Comparison of ENCODE assay signal across 8 mouse cellular contexts in genomic region chr13:23571504-23572217, GRCm38 (mm10). TPM values are rescaled to one million over a fixed set of nuclear protein-coding genes. Genes with fewer than 3 reads are reported as not detected.
DNase-seq lines count a peak whose midpoint lies in the region; ATAC-seq and TF ChIP-seq lines count a peak whose summit lies in the region.
"Not testable (repeated sequence)": the region's sequence is repeated elsewhere in the genome, so short reads cannot be mapped to it uniquely, and the experiment has no call there.

No protein-coding gene starts in this region.

- peak overlapping the region; percentile 67 for H3K4me2 ChIP-seq in forebrain, postnatal 0 days (ENCODE audit: low read depth)
- peak overlapping the region; percentile 67 for H3K4me2 ChIP-seq in hindbrain, embryonic 14.5 days (replicated peaks)
- H3K4me2 ChIP-seq in lung, embryonic 15.5 days: peak overlapping the region; percentile 67
- peak overlapping the region; percentile 64 for H3K4me2 ChIP-seq in neural tube, embryonic 11.5 days (ENCODE audit: low read depth)

- 1% methylated on average over 13 of the region's 34 CpGs for WGBS in forebrain, postnatal 0 days
- 1% methylated on average over 11 of the region's 34 CpGs for WGBS in hindbrain, embryonic 14.5 days
- WGBS in limb, embryonic 10.5 days: under 1% methylated on average over 16 of the region's 34 CpGs
- WGBS in lung, embryonic 15.5 days: 0% methylated on average over 17 of the region's 34 CpGs
- under 1% methylated on average over 8 of the region's 34 CpGs for WGBS in neural tube, embryonic 11.5 days

- not testable (repeated sequence) for ATAC-seq in forebrain, postnatal 0 days; hindbrain, embryonic 14.5 days (ENCODE audit: low FRiP score); lung, embryonic 15.5 days (ENCODE audit: borderline replicate concordance, extremely low read depth, low FRiP score, low TSS enrichment)
- ATAC-seq in neural tube, embryonic 11.5 days (ENCODE audit: insufficient read depth, low FRiP score, low TSS enrichment): peak; percentile 5

- not testable (repeated sequence) for H3K9me3 ChIP-seq in ES-E14 (ENCODE audit: control insufficient read depth, insufficient read depth, low read depth, low read length); forebrain, postnatal 0 days (ENCODE audit: low read length); hindbrain, embryonic 14.5 days (ENCODE audit: control insufficient read depth, low read length); limb, embryonic 10.5 days (replicated peaks); lung, embryonic 15.5 days; neural tube, embryonic 11.5 days (ENCODE audit: control insufficient read depth, low read length)

- not testable (repeated sequence) for H3K36me3 ChIP-seq in ES-E14 (ENCODE audit: control insufficient read depth, insufficient read depth, low read length, poor library complexity, severe bottlenecking); forebrain, postnatal 0 days (ENCODE audit: insufficient read depth); hindbrain, embryonic 14.5 days (replicated peaks; ENCODE audit: control insufficient read depth, insufficient read depth); limb, embryonic 10.5 days; lung, embryonic 15.5 days; neural tube, embryonic 11.5 days (ENCODE audit: control insufficient read depth, insufficient read depth, low read length)

- H3K9ac ChIP-seq in ES-E14 (ENCODE audit: insufficient read depth, low read depth, low read length, poor library complexity, severe bottlenecking): peak overlapping the region; percentile 65
- H3K9ac ChIP-seq in forebrain, postnatal 0 days: peak overlapping the region; percentile 53
- peak overlapping the region; percentile 63 for H3K9ac ChIP-seq in hindbrain, embryonic 14.5 days
- H3K9ac ChIP-seq in lung, embryonic 15.5 days: peak overlapping the region; percentile 63
- peak overlapping the region; percentile 77 for H3K9ac ChIP-seq in neural tube, embryonic 11.5 days (ENCODE audit: low read length)

- DNase-seq in ES-E14 (ENCODE audit: low read depth, low spot score); limb, embryonic 10.5 days (ENCODE audit: low spot score): not testable (repeated sequence)
- DNase-seq in embryo, embryonic 9.5 days (ENCODE audit: extremely low spot score): peak; percentile 75
- DNase-seq in forebrain, postnatal 0 days: peak; percentile 51
- peak; percentile 51 for DNase-seq in hindbrain, embryonic 14.5 days (ENCODE audit: low spot score)
- DNase-seq in neural tube, embryonic 11.5 days (ENCODE audit: low spot score): peak; percentile 40
- peak; percentile 24 for DNase-seq in thymus, postnatal 14 days

- H3K4me3 ChIP-seq in ES-E14 (ENCODE audit: insufficient read depth in 1 of 2, low read depth in 1 of 2, low read length in 2 of 2, poor library complexity in 1 of 2, severe bottlenecking in 1 of 2): peak overlapping the region; percentile 27 to 66
- H3K4me3 ChIP-seq in forebrain, postnatal 0 days (ENCODE audit: low read depth, low read length): peak overlapping the region; percentile 36
- H3K4me3 ChIP-seq in hindbrain, embryonic 14.5 days (replicated peaks; ENCODE audit: low read length): peak overlapping the region; percentile 32
- peak overlapping the region; percentile 54 for H3K4me3 ChIP-seq in limb, embryonic 10.5 days
- peak overlapping the region; percentile 47 for H3K4me3 ChIP-seq in lung, embryonic 15.5 days
- peak overlapping the region; percentile 45 for H3K4me3 ChIP-seq in neural tube, embryonic 11.5 days (ENCODE audit: low read depth, low read length)

- peak overlapping the region; percentile 77 for H3K27ac ChIP-seq in ES-E14 (ENCODE audit: insufficient read depth, low read depth, low read length, poor library complexity, severe bottlenecking)
- H3K27ac ChIP-seq in forebrain, postnatal 0 days (ENCODE audit: low read depth, low read length): peak overlapping the region; percentile 93
- peak overlapping the region; percentile 85 for H3K27ac ChIP-seq in hindbrain, embryonic 14.5 days
- peak overlapping the region; percentile 90 for H3K27ac ChIP-seq in limb, embryonic 10.5 days
- peak overlapping the region; percentile 98 for H3K27ac ChIP-seq in lung, embryonic 15.5 days
- peak overlapping the region; percentile 93 for H3K27ac ChIP-seq in neural tube, embryonic 11.5 days (ENCODE audit: low read depth, low read length)

- not testable (repeated sequence) for H3K27me3 ChIP-seq in forebrain, postnatal 0 days (ENCODE audit: insufficient read depth, low read length); hindbrain, embryonic 14.5 days (ENCODE audit: control insufficient read depth, insufficient read depth, low read length); limb, embryonic 10.5 days (ENCODE audit: low read depth, poor library complexity, severe bottlenecking); lung, embryonic 15.5 days; neural tube, embryonic 11.5 days (ENCODE audit: control insufficient read depth, insufficient read depth, low read length)

- in situ Hi-C loops in ES-E14 (cut with MboI; ENCODE audit: low sequenced_read_pairs in 2 of 2, unreplicated experiment in 2 of 2): loop anchor here (25.0 kb wide), 2 partner anchors 1534 to 1834 kb away; partner anchors contain the start of genes Hist1h4j (in 2 of the 2), Hist1h2ag (in 1 of the 2), Hist1h2ah (in 1 of the 2) and Hist1h2bj (in 1 of the 2)

- TF ChIP-seq CTCF in forebrain, postnatal 0 days (IDR thresholded peaks at IDR 0.05; ENCODE audit: low read depth): not testable (repeated sequence)

- not testable (repeated sequence) for H3K4me1 ChIP-seq in ES-E14 (ENCODE audit: control insufficient read depth in 2 of 2, insufficient read depth in 2 of 2, low read length in 2 of 2, poor library complexity in 1 of 2); lung, embryonic 15.5 days; neural tube, embryonic 11.5 days (ENCODE audit: control insufficient read depth, insufficient read depth, low read length)
- H3K4me1 ChIP-seq in forebrain, postnatal 0 days (ENCODE audit: insufficient read depth): peaks cover 25% of the 10 kb centered on the region
- H3K4me1 ChIP-seq in hindbrain, embryonic 14.5 days (replicated peaks; ENCODE audit: control insufficient read depth, insufficient read depth, low read length): peaks cover 33% of the 10 kb centered on the region
- H3K4me1 ChIP-seq in limb, embryonic 10.5 days: peaks cover 18% of the 10 kb centered on the region

RNA-seq across cellular contexts. Expression of gene Hist1h2bg, which starts 0.5 kb away (rescaled TPM):
- 1,383 and 2,074 TPM in 2 replicates for total RNA-seq in ES-E14 (2012; rRNA removed)
- 367 and 594 TPM in 2 replicates for total RNA-seq in forebrain, postnatal 0 days (2014; rRNA removed)
- 3.0 and 3.6 TPM in 2 replicates for polyA plus RNA-seq in forebrain, postnatal 0 days (2015; fragmentation: Nextera tagmentation; extraction: Ambion mirVana)
- polyA plus RNA-seq in hindbrain, embryonic 14.5 days (2014; fragmentation: Nextera tagmentation; extraction: Ambion mirVana): 0.94 and 2.3 TPM in 2 replicates
- 7.3 and 8.1 TPM in 2 replicates for polyA plus RNA-seq in limb, embryonic 10.5 days (2016; fragmentation: Nextera tagmentation; extraction: Ambion mirVana)
- 14.5 and 17.7 TPM in 2 replicates for polyA plus RNA-seq in lung, embryonic 15.5 days (2015; fragmentation: Nextera tagmentation; extraction: Ambion mirVana)
- 6.9 and 10.2 TPM in 2 replicates for polyA plus RNA-seq in neural tube, embryonic 11.5 days (2014; fragmentation: Nextera tagmentation; extraction: Ambion mirVana)

RNA-seq across cellular contexts. Expression of gene Hist1h2ae, which starts 0.6 kb away (rescaled TPM):
- total RNA-seq in ES-E14 (2012; rRNA removed): 587 and 755 TPM in 2 replicates
- 111 TPM in 2 replicates for total RNA-seq in forebrain, postnatal 0 days (2014; rRNA removed)
- polyA plus RNA-seq in forebrain, postnatal 0 days (2015; fragmentation: Nextera tagmentation; extraction: Ambion mirVana): 12.5 and 23.0 TPM in 2 replicates
- polyA plus RNA-seq in hindbrain, embryonic 14.5 days (2014; fragmentation: Nextera tagmentation; extraction: Ambion mirVana): 21.8 and 22.5 TPM in 2 replicates
- polyA plus RNA-seq in limb, embryonic 10.5 days (2016; fragmentation: Nextera tagmentation; extraction: Ambion mirVana): 109 and 113 TPM in 2 replicates
- polyA plus RNA-seq in lung, embryonic 15.5 days (2015; fragmentation: Nextera tagmentation; extraction: Ambion mirVana): 143 and 164 TPM in 2 replicates
- polyA plus RNA-seq in neural tube, embryonic 11.5 days (2014; fragmentation: Nextera tagmentation; extraction: Ambion mirVana): 61.5 and 64.3 TPM in 2 replicates

RNA-seq across cellular contexts. Expression of gene Hist1h2bf, which starts 2.3 kb away (rescaled TPM):
- total RNA-seq in ES-E14 (2012; rRNA removed): 677 and 970 TPM in 2 replicates
- 226 and 289 TPM in 2 replicates for total RNA-seq in forebrain, postnatal 0 days (2014; rRNA removed)
- polyA plus RNA-seq in forebrain, postnatal 0 days (2015; fragmentation: Nextera tagmentation; extraction: Ambion mirVana): not detected in 2 replicates
- polyA plus RNA-seq in hindbrain, embryonic 14.5 days (2014; fragmentation: Nextera tagmentation; extraction: Ambion mirVana): 0.91 and 1.8 TPM in 2 replicates
- polyA plus RNA-seq in limb, embryonic 10.5 days (2016; fragmentation: Nextera tagmentation; extraction: Ambion mirVana): 2.4 and 3.5 TPM in 2 replicates
- 10.1 and 10.2 TPM in 2 replicates for polyA plus RNA-seq in lung, embryonic 15.5 days (2015; fragmentation: Nextera tagmentation; extraction: Ambion mirVana)
- 3.4 and 4.1 TPM in 2 replicates for polyA plus RNA-seq in neural tube, embryonic 11.5 days (2014; fragmentation: Nextera tagmentation; extraction: Ambion mirVana)

RNA-seq across cellular contexts. Expression of gene Hist1h2ad, which starts 2.5 kb away (rescaled TPM):
- total RNA-seq in ES-E14 (2012; rRNA removed): 1,000 and 1,148 TPM in 2 replicates
- total RNA-seq in forebrain, postnatal 0 days (2014; rRNA removed): 204 and 274 TPM in 2 replicates
- 0.78 TPM in 1 of 2 replicates, not detected in the other for polyA plus RNA-seq in forebrain, postnatal 0 days (2015; fragmentation: Nextera tagmentation; extraction: Ambion mirVana)
- 0.77 TPM in 1 of 2 replicates, not detected in the other for polyA plus RNA-seq in hindbrain, embryonic 14.5 days (2014; fragmentation: Nextera tagmentation; extraction: Ambion mirVana)
- 1.3 and 3.9 TPM in 2 replicates for polyA plus RNA-seq in limb, embryonic 10.5 days (2016; fragmentation: Nextera tagmentation; extraction: Ambion mirVana)
- 3.1 and 4.6 TPM in 2 replicates for polyA plus RNA-seq in lung, embryonic 15.5 days (2015; fragmentation: Nextera tagmentation; extraction: Ambion mirVana)
- 0.90 and 4.0 TPM in 2 replicates for polyA plus RNA-seq in neural tube, embryonic 11.5 days (2014; fragmentation: Nextera tagmentation; extraction: Ambion mirVana)

RNA-seq across cellular contexts. Expression of gene Hist1h3d, which starts 3.9 kb away (rescaled TPM):
- total RNA-seq in ES-E14 (2012; rRNA removed): 80.2 and 103 TPM in 2 replicates
- 73.0 and 78.9 TPM in 2 replicates for total RNA-seq in forebrain, postnatal 0 days (2014; rRNA removed)
- polyA plus RNA-seq in forebrain, postnatal 0 days (2015; fragmentation: Nextera tagmentation; extraction: Ambion mirVana): 0.57 and 0.80 TPM in 2 replicates
- 1.4 and 2.2 TPM in 2 replicates for polyA plus RNA-seq in hindbrain, embryonic 14.5 days (2014; fragmentation: Nextera tagmentation; extraction: Ambion mirVana)
- polyA plus RNA-seq in limb, embryonic 10.5 days (2016; fragmentation: Nextera tagmentation; extraction: Ambion mirVana): 7.7 and 9.6 TPM in 2 replicates
- polyA plus RNA-seq in lung, embryonic 15.5 days (2015; fragmentation: Nextera tagmentation; extraction: Ambion mirVana): 9.4 and 10.2 TPM in 2 replicates
- polyA plus RNA-seq in neural tube, embryonic 11.5 days (2014; fragmentation: Nextera tagmentation; extraction: Ambion mirVana): 8.1 and 10.4 TPM in 2 replicates
